Mouse (Mus musculus): ENCODE results near the gene Klhl29. TPM values are rescaled to one million over a fixed set of nuclear protein-coding genes. Genes with fewer than 3 reads are reported as not detected.

Klhl29 gene
- polyA plus RNA-seq, 1 experiment from 2014 or later, result 8.5 TPM

- Histone ChIP-seq H3K4me1 (ENCODE audit: control insufficient read depth, insufficient read depth, low read length) (peaks cover 20% of the 10 kb centered on the region; the same call in 1 of the 2 replicates), H3K36me3 (ENCODE audit: control insufficient read depth, insufficient read depth, low read length) (peaks cover 7% of the 10 kb centered on the region), H3K27me3 (replicated peaks; ENCODE audit: control insufficient read depth, insufficient read depth, low read length) (no peaks in the 10 kb centered on the region), H3K27ac (ENCODE audit: low read depth, low read length) (no peak overlapping the region; the same call in 1 of the 2 replicates), H3K9ac (ENCODE audit: low read length) (no peak overlapping the region), H3K4me2 (ENCODE audit: low read length) (no peak overlapping the region), H3K9me3 (replicated peaks; ENCODE audit: control insufficient read depth, low read length) (no peaks in the 10 kb centered on the region), H3K4me3 (ENCODE audit: low read depth, low read length) (no peak overlapping the region)
- no peak for DNase-seq (ENCODE audit: low spot score)
- peak; percentile 11; the same call in 1 of the 2 replicates for ATAC-seq
- whole genome bisulfite sequencing, result 47% methylated on average over 5 of the region's 5 CpGs
These were observed 232.3 kb downstream of the Klhl29 start for GRCm38 (mm10) chr12:5143224-5143623.

- no peak overlapping the region for H3K9ac ChIP-seq (ENCODE audit: low read length)
- WGBS, result 5% methylated on average over 3 of the region's 3 CpGs
- ATAC-seq, result peak; percentile 69
- no peak overlapping the region for H3K4me2 ChIP-seq (ENCODE audit: low read length)
- no peak overlapping the region for H3K27ac ChIP-seq (ENCODE audit: low read depth, low read length)
- DNase-seq (ENCODE audit: low spot score), result peak; percentile 88
- H3K9me3 ChIP-seq (replicated peaks; ENCODE audit: control insufficient read depth, low read length), result no peaks in the 10 kb centered on the region
- H3K4me3 ChIP-seq (ENCODE audit: low read depth, low read length), result no peak overlapping the region
- peaks cover 20% of the 10 kb centered on the region; the same call in 1 of the 2 replicates for H3K4me1 ChIP-seq (ENCODE audit: control insufficient read depth, insufficient read depth, low read length)
- peaks cover 8% of the 10 kb centered on the region for H3K36me3 ChIP-seq (ENCODE audit: control insufficient read depth, insufficient read depth, low read length)
- H3K27me3 ChIP-seq (replicated peaks; ENCODE audit: control insufficient read depth, insufficient read depth, low read length), result no peaks in the 10 kb centered on the region
These were observed 232.7 kb downstream of the Klhl29 start for GRCm38 (mm10) chr12:5142776-5143175.

GRCm38 (mm10) chr12:5141040-5141439, 234.4 kb downstream of the Klhl29 start:
- Histone ChIP-seq H3K36me3 (ENCODE audit: control insufficient read depth, insufficient read depth, low read length) (peaks cover 15% of the 10 kb centered on the region), H3K9me3 (replicated peaks; ENCODE audit: control insufficient read depth, low read length) (no peaks in the 10 kb centered on the region), H3K27ac (ENCODE audit: low read depth, low read length) (no peak overlapping the region), H3K4me1 (ENCODE audit: control insufficient read depth, insufficient read depth, low read length) (peaks cover 20% of the 10 kb centered on the region; the same call in 1 of the 2 replicates), H3K4me2 (ENCODE audit: low read length) (no peak overlapping the region), H3K4me3 (ENCODE audit: low read depth, low read length) (no peak overlapping the region), H3K9ac (ENCODE audit: low read length) (no peak overlapping the region), H3K27me3 (replicated peaks; ENCODE audit: control insufficient read depth, insufficient read depth, low read length) (no peaks in the 10 kb centered on the region)
- ATAC-seq (no peak), DNase-seq (ENCODE audit: low spot score) (no peak)
- 79% methylated on average over 4 of the region's 4 CpGs for WGBS

- ATAC-seq, result no peak
- H3K4me3 ChIP-seq (ENCODE audit: low read depth, low read length), result no peak overlapping the region
- no peaks in the 10 kb centered on the region for H3K27me3 ChIP-seq (replicated peaks; ENCODE audit: control insufficient read depth, insufficient read depth, low read length)
- no peak for DNase-seq (ENCODE audit: low spot score)
- WGBS, result 88% methylated on average over 4 of the region's 4 CpGs
- no peak overlapping the region for H3K4me2 ChIP-seq (ENCODE audit: low read length)
- no peaks in the 10 kb centered on the region for H3K9me3 ChIP-seq (replicated peaks; ENCODE audit: control insufficient read depth, low read length)
- H3K27ac ChIP-seq (ENCODE audit: low read depth, low read length), result no peak overlapping the region
- no peak overlapping the region for H3K9ac ChIP-seq (ENCODE audit: low read length)
- peaks cover 13% of the 10 kb centered on the region; the same call in 1 of the 2 replicates for H3K4me1 ChIP-seq (ENCODE audit: control insufficient read depth, insufficient read depth, low read length)
- H3K36me3 ChIP-seq (ENCODE audit: control insufficient read depth, insufficient read depth, low read length), result peaks cover 15% of the 10 kb centered on the region
These were observed 236.2 kb downstream of the Klhl29 start for GRCm38 (mm10) chr12:5139302-5139701.

GRCm38 (mm10) chr12:5136300-5136699, 239.2 kb downstream of the Klhl29 start:
- no peak overlapping the region for H3K27ac ChIP-seq (ENCODE audit: low read depth, low read length)
- H3K4me2 ChIP-seq (ENCODE audit: low read length), result no peak overlapping the region
- no peak overlapping the region for H3K9ac ChIP-seq (ENCODE audit: low read length)
- no peak overlapping the region for H3K4me3 ChIP-seq (ENCODE audit: low read depth, low read length)
- no peaks in the 10 kb centered on the region; the same call in 1 of the 2 replicates for H3K4me1 ChIP-seq (ENCODE audit: control insufficient read depth, insufficient read depth, low read length)
- 17% methylated on average over 4 of the region's 4 CpGs for WGBS
- DNase-seq (ENCODE audit: low spot score) (peak; percentile 82), ATAC-seq (peak; percentile 68)
- no peaks in the 10 kb centered on the region for H3K27me3 ChIP-seq (replicated peaks; ENCODE audit: control insufficient read depth, insufficient read depth, low read length)
- no peaks in the 10 kb centered on the region for H3K9me3 ChIP-seq (replicated peaks; ENCODE audit: control insufficient read depth, low read length)
- peaks cover 15% of the 10 kb centered on the region for H3K36me3 ChIP-seq (ENCODE audit: control insufficient read depth, insufficient read depth, low read length)

GRCm38 (mm10) chr12:5129190-5129589, 246.3 kb downstream of the Klhl29 start:
- Histone ChIP-seq H3K9ac (ENCODE audit: low read length) (no peak overlapping the region), H3K27me3 (replicated peaks; ENCODE audit: control insufficient read depth, insufficient read depth, low read length) (no peaks in the 10 kb centered on the region), H3K4me1 (ENCODE audit: control insufficient read depth, insufficient read depth, low read length) (no peaks in the 10 kb centered on the region), H3K4me2 (ENCODE audit: low read length) (no peak overlapping the region), H3K4me3 (ENCODE audit: low read depth, low read length) (no peak overlapping the region), H3K36me3 (ENCODE audit: control insufficient read depth, insufficient read depth, low read length) (no peaks in the 10 kb centered on the region), H3K27ac (ENCODE audit: low read depth, low read length) (no peak overlapping the region), H3K9me3 (replicated peaks; ENCODE audit: control insufficient read depth, low read length) (no peaks in the 10 kb centered on the region)
- no peak for ATAC-seq
- no peak for DNase-seq (ENCODE audit: low spot score)
- 89% methylated on average over 4 of the region's 4 CpGs for WGBS

- H3K9me3 ChIP-seq (replicated peaks; ENCODE audit: control insufficient read depth, low read length), result no peaks in the 10 kb centered on the region
- H3K9ac ChIP-seq (ENCODE audit: low read length), result no peak overlapping the region
- H3K4me2 ChIP-seq (ENCODE audit: low read length), result no peak overlapping the region
- ATAC-seq (no peak), DNase-seq (ENCODE audit: low spot score) (no peak)
- 85% methylated on average over 7 of the region's 7 CpGs for WGBS
- H3K27me3 ChIP-seq (replicated peaks; ENCODE audit: control insufficient read depth, insufficient read depth, low read length), result no peaks in the 10 kb centered on the region
- H3K27ac ChIP-seq (ENCODE audit: low read depth, low read length), result no peak overlapping the region
- H3K36me3 ChIP-seq (ENCODE audit: control insufficient read depth, insufficient read depth, low read length), result no peaks in the 10 kb centered on the region
- H3K4me3 ChIP-seq (ENCODE audit: low read depth, low read length), result no peak overlapping the region
- H3K4me1 ChIP-seq (ENCODE audit: control insufficient read depth, insufficient read depth, low read length), result no peaks in the 10 kb centered on the region
These were observed 249.6 kb downstream of the Klhl29 start for GRCm38 (mm10) chr12:5125907-5126306.

- Histone ChIP-seq H3K4me1 (ENCODE audit: control insufficient read depth, insufficient read depth, low read length) (0 out of 2 replicates have a peak, but pooled peaks cover 2% of the 10 kb centered on the region), H3K4me3 (ENCODE audit: low read depth, low read length) (no peak overlapping the region), H3K9ac (ENCODE audit: low read length) (no peak overlapping the region), H3K36me3 (ENCODE audit: control insufficient read depth, insufficient read depth, low read length) (no peaks in the 10 kb centered on the region), H3K27me3 (replicated peaks; ENCODE audit: control insufficient read depth, insufficient read depth, low read length) (no peaks in the 10 kb centered on the region), H3K27ac (ENCODE audit: low read depth, low read length) (no peak overlapping the region), H3K9me3 (replicated peaks; ENCODE audit: control insufficient read depth, low read length) (no peaks in the 10 kb centered on the region), H3K4me2 (ENCODE audit: low read length) (no peak overlapping the region)
- DNase-seq (ENCODE audit: low spot score) (no peak), ATAC-seq (no peak)
- 66% methylated on average over 8 of the region's 8 CpGs for WGBS
These were observed 252.5 kb downstream of the Klhl29 start for GRCm38 (mm10) chr12:5122972-5123371.

GRCm38 (mm10) chr12:5120249-5120648, 255.2 kb downstream of the Klhl29 start:
- Histone ChIP-seq H3K4me3 (ENCODE audit: low read depth, low read length) (no peak overlapping the region), H3K9me3 (replicated peaks; ENCODE audit: control insufficient read depth, low read length) (no peaks in the 10 kb centered on the region), H3K27ac (ENCODE audit: low read depth, low read length) (no peak overlapping the region), H3K4me2 (ENCODE audit: low read length) (peak overlapping the region; percentile 41), H3K27me3 (replicated peaks; ENCODE audit: control insufficient read depth, insufficient read depth, low read length) (no peaks in the 10 kb centered on the region), H3K4me1 (ENCODE audit: control insufficient read depth, insufficient read depth, low read length) (peaks cover 8% of the 10 kb centered on the region), H3K9ac (ENCODE audit: low read length) (no peak overlapping the region), H3K36me3 (ENCODE audit: control insufficient read depth, insufficient read depth, low read length) (no peaks in the 10 kb centered on the region)
- WGBS, result 62% methylated on average over 6 of the region's 6 CpGs
- ATAC-seq (no peak), DNase-seq (ENCODE audit: low spot score) (no peak)

Measured in forebrain, embryonic 14.5 days (tissue).